Mouse (Mus musculus) layer of hippocampus, postnatal 36 days (tissue): ENCODE measurements around the gene Poc1b. TPM values are rescaled to one million over a fixed set of nuclear protein-coding genes. Genes with fewer than 3 reads are reported as not detected.
"Not testable (repeated sequence)": the region's sequence is repeated elsewhere in the genome, so short reads cannot be mapped to it uniquely, and the experiment has no call there.

Source experiments
- DNase-seq, 2 experiments: peaks; one replicate each; pipeline ENCODE4 v3.0.0; 2022
- total RNA-seq, 2 experiments: library from RNA; stranded (reverse); gene quantifications; 2 replicates each; pipeline ENCODE4 v1.2.3; 2021

Poc1b gene
- total RNA-seq, 2 experiments from 2014 or later = 6.9 to 9.0 TPM

DNA sequence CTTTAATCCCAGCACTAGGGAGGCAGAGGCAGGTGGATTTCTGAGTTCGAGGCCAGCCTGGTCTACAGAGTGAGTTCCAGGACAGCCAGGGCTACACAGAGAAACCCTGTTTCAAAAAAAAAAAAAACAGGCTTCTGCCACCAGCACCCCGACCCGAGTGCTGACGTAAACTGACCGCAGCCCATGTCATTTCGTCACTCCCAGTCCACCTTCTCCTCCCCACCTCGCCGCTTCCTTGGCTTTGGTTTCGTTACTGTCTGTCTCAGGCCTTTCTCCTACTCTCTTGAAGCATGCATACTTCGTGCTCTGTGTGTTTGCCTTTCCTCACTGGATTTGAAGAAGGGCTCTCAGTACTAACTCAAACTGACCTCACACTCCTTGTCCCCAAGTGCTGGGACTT, 50.9 kb downstream of the Poc1b start:
- not testable (repeated sequence) for DNase-seq

DNA sequence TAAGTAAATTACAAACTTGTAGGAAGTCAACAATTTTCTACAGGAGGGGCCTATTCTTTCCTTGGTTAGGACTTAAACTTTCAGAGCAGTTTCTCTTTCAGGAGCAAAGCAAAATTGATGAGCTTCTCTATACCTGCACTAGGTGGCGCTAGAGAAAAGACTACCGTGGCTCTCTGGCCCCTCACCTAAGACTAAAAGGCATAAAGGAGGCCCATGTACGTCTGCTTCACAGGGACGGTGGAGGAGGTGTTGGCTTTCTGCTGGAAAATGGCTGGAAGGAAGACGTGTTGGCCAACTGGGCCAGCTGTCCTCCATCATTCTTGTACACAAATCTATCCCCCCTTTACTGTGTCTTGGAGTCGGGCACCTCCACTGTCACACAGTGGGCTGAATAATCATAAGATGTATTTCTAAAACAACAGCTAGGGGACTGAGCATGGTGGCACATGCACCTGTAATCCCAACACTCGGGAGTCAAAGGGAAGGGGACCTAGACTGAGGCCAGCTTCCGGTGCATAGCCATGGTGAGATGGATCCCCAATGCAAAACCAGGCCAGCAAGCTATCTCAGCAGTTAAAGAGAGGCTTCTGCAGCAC, 55.2 kb downstream of the Poc1b start:
- DNase-seq = no peak

DNA sequence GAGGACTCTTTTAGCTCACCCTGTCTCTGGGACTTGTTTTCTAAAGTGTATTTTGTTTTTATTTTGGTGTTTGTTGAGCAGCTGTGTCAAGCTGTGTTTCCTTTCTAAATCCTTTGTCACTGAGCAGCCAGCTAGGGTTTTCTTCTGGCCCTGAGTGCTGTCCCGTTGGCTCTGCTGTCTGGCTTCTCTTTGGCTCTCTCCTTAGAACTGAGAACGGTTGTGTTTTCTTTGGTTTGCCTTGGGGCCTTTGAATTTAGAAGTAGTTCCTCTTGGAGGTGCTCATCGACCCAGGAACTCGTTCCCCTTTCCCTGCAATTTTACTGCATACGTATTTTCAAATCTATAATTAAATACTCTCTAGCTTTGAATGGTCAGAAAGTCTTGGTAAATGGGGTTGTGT, 56.2 kb downstream of the Poc1b start:
- DNase-seq = no peak

DNA sequence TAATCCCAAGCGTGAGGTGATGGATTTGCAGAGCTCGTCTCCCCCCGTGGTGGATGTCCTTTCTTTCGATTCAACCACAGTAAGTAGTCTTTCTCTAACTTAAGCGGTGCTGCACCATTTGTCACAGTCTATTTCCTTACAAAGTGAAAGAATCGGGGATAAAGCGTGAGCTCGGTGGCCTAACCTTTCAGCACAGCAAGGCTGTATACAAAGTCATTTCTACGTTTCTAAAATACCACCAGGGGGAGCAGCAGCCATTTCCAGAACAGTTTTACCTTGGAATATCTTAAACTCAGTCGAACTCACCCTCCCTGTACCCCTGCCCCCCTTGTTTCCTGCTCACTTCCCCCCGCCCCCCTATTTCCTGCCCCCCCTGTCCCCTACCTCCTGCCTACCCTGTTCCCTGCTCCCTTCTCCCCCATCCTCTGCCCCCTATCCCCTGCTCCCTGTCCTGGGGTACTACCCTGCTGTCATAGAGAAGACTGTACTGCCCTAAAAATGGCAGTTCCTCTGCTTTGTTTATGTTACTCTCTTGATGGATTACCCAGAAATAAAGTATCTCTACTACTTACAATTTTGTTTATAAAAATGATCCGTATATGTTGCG, 58.1 kb downstream of the Poc1b start:
- peak in 1 of 2 experiments; percentile 11 for DNase-seq

DNA sequence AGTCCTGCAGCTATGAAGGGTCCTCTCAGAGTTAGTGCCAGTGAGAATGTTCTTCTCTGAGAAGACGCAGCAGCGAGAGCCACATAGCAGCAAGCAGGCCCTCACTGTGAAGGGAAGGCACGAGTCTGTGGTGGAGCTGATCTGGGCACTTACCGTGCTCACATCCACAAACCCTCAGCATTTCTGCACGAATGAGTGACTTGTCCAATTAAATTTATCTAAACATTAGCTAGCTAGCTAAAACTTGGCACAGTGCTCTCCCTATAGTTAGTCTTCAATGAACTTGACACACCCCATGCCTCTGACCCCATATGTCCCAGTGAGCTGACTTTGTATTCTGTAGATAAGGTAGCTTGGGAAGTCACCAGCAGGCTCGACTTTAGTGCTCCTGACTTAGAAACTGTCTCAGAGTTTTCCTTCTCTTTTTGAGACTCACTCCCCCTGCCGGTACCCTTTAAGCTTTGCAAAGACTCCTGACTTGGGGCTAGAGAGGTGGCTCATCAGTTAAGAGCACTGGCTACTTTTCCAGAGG, 59.0 kb downstream of the Poc1b start:
- DNase-seq = no peak

DNA sequence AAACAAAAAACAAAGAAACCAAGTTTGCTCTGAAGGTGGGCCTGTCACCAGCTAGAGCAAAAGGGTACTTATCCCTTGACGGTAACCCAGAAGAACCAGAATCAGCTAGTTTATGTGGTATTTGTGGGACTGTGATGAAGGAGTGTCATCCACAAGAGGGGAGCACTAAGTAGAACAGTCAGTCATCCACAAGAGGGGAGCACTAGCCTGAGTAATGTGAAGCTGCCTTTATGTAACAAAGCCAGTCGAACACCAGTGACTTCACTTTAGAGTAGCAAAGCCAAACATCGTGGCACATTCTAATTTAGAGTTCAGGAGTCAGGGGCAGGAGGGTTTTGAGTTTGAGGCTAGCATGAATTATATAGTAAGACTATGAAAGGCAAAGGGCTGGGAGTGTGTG, 59.6 kb downstream of the Poc1b start:
- DNase-seq = peak in 1 of 2 experiments; percentile 39

DNA sequence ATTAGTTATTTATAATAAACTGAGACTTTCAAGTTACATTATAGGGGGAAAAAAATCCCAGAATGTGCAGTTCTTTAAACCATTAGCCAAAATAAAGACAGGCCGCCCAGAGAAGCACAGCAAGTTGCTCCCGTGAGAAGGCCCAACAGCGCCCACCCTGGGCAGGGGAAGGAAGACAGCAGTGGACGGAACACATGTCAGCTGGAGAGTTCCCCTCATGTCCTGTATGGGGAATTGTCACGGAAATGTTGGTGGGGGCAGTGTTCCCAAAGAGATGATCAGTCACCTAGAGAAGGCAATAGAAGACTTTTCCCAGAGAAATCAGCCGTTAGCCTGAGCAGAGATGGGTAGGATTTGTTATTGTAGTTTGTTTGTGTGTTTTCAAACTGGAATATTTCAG, 61.6 kb downstream of the Poc1b start:
- no peak for DNase-seq

DNA sequence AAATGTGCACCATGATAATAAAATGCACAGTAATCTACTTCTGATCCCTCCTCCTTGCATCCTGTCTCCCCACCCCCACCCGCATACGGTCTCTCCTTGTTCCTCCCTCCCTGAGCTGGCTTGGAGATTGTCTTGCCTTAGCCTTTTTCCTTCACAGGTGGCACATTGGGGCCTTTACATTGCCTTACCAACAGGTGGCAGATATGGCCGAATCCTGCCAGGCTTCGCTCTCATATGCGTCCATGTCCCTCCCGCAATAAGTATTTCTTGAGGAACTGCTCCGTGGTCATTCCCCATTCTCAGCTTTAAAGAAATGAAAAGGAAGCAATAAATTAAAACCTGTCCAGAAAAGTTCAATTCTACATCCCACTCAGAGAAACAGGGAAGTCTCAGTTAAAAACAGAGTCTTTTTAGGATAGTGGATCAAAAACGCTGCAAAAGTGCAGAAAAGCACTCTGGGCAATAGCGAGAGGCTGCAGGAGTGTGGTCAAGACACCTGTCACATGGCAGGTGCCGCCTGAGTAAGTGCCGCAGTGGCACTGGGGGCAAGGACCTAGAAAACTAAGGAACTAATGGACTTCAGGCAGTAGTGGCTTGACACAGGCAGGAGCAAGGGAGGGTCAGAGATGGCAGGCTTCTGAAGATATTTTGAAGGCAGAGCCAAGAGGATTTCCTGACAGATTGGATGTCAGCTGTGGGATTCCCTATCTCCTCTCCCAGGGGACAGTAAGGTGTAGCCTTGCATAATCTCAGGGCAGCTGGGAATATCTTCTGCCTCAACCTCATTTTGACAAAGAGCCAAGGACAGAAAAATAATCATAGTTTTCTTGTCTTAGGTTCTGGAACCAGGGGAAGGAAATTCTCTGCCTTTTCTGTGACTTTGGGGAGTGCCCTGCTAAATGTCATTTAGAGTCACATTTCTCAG, 62.3 kb downstream of the Poc1b start:
- peak in 1 of 2 experiments; percentile 16 for DNase-seq

DNA sequence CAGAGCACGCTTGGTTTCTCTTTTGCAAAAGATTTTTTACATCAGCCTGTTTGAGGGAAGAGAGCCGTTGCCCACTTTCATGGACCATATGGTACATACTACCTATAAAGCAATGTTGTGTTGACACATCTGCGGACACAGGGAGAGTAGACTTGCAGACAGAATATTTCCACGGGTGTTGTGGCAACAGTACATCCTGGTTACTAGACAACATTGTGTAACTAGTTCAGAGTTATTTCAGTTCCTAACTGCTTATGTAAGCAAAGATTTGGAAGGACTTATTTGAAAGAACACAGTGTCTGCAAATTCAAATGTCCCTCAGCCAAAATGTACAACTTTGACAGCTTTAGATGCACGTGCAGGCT, 62.9 kb downstream of the Poc1b start:
- DNase-seq = peak in 1 of 2 experiments; percentile 33

DNA sequence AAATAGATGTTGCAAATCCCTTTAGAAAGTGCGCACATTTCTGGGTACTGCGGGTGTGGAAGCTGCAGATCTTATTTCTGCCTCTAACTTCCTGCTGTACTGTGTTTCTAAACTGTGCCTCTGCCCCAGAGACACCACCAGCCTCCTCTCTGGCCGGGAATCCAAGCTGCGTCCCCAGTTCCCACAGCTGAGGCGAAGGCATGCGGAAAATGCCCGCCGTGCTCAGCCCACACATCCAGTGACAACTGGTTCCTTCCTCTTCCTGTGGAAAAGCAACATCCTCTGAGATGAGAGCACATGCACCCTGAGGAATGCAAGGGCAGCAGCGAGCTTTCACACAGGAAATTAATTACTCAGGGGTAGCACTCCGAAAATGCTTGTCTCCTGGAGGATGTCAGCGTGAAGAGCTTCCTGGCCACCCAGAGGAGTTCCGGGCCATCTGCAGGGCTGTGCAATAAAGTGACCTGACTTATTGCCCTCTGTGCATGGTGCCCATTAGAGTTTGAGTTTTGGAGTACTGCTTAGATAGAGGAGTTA, 65.2 kb downstream of the Poc1b start:
- DNase-seq = no peak

DNA sequence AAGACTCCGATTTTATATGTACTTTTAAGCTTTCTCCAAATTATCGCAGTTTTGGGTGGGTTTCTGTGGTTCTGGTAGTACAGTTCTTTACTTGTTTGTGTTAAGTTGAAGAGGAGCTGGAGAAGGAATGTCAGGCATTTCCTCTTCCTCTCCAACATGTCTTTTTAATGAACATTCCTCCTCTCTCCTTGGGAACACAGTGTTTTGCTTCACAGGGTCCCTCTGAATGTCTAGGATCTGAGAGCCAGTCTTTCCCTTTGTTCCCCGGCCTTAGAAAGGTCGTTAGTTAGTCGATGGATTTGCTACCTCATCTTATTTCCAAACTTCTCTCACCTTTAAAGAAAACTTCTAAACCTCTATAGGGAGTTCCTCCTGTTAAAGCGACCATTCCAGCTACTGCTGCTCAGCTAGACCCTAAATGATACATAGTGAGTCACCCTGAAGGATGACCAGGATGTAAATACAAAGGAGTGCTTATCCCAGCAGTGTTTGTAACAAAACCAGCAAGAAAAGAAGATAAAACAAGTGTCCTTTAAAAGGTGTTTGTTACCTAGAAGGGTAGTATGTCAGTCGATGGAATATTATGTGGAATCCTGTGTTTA, 66.2 kb downstream of the Poc1b start:
- DNase-seq = no peak

DNA sequence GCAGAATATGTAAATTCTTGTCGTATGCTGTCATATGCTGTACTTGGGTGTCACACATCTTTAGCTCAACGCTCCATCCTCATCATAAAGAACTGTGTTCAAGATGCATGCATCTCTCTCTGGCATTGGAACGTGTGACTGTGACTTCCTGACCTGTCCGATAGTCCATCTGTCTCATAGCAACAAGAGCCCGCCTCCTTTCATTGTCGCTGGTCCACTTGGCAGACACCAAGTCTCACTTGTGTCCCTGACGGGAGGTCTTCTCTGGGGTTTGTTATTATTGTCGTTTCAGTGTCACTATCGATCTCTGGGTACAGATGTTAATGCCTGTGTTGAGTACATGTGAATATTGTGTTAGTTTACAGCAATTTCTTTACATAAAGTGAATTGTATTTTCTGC, 70.1 kb downstream of the Poc1b start:
- DNase-seq = no peak

DNA sequence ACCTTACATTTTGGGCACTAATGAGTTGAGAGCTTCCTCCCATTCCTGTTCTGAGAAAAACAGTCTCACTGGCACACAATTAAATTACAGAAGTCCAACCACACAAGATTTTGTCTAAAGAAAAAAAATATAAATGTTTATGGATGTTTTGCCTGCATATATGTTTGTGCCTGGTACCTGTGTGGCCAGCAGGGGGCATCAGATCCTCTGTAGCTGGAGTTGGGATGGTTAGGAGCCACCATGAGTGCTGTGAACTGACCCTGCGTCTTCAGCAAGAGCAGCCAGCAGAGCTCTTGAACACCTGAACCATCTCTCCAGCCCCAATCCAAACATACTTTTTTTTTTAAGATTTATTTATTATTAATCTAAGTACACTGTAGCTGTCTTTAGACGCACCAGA, 71.3 kb downstream of the Poc1b start:
- no peak for DNase-seq

DNA sequence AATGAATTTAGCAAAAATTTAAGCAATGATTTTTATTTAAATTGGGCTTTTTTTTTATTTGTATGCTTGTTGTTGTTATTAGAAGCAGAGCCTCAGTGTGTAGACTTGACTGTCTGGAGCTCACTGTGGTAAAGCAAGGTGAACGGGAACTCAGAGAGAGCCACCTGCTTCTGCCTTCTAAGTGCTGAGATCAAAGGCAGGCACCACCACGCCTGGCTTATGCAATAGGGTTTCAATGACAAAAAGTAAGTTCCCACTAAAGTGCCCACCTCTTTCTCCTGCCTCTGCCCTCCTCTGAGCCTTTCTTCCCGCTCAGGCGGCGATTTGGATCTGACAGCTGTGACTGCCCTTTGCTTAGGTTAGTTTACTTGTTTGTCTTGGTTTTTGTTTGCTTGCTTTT, 72.3 kb downstream of the Poc1b start:
- DNase-seq = no peak

DNA sequence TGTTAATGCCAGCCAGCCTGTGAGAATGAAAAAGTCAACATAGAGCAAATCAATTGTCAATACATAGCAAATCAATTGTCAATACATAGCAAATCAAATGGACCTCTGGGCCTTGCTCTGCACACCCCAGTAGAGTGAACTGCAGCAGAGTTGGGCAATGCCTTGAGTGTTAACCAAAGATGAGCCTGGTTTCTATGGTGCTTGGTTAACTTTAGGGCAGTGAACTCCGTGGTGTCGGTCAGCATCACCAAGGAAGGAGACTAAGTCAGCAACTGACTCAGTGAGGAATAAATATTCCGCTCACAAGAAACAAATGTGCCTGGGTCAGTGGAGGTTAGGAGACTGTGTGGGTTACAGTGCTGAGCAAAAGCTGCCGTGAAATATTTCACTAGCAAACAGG, 72.7 kb downstream of the Poc1b start:
- DNase-seq = no peak

DNA sequence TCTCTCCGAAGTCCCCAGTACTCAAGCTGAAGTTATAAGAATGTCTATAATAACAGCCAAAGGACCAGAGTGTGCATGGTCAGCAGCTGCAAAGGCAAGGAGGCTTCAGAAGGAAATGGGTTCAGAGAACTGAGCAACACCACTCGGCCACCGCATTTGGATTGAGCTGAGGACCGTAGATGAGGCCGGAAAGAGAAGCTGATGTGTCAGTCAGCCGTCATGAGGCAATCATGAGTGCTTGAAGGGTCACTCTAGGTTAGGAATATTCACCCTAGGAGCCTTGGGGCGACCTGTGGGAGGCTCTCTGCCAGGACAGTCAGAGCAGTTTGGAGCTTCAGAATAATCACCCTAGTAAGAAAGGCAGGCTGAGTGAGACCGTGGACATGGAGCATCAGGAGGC, 74.7 kb downstream of the Poc1b start:
- no peak for DNase-seq

DNA sequence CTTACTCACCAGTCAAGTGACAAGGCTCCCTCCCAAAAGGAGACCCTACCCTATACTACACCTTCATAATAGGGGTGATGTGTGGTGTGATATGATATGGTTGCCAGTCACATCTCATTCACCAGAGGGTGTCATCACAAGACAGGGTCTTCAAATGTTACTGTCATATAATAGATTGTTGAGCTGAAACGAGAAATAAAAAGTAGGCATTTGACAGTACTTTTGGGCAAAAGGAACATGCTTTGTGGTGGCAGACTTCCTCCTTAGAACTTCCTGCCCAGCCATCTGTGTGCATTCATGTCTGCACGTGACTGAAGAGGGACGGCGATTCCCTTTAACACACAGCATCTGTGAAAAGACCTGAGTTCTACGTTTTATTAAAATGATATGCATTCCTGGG, 75.3 kb downstream of the Poc1b start:
- no peak for DNase-seq

DNA sequence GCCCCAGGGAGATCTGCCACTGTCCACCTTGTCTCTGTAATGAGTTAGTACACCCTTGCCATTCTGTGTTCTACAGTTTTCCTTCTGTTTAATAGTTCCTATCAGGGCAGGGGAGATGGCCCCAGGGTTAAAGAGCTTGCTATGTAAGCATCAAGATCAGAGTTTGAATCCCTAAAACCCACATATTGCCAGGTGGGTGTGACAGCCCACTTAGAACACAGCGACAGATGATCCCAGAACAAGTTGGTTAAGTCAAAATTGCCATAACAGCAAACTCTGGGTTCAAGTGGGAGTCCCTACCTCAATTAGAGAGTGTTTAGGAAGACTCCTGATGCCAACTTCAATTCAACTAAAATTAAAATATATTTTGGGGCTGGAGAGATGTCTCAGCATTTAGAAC, 81.3 kb downstream of the Poc1b start:
- DNase-seq = no peak

DNA sequence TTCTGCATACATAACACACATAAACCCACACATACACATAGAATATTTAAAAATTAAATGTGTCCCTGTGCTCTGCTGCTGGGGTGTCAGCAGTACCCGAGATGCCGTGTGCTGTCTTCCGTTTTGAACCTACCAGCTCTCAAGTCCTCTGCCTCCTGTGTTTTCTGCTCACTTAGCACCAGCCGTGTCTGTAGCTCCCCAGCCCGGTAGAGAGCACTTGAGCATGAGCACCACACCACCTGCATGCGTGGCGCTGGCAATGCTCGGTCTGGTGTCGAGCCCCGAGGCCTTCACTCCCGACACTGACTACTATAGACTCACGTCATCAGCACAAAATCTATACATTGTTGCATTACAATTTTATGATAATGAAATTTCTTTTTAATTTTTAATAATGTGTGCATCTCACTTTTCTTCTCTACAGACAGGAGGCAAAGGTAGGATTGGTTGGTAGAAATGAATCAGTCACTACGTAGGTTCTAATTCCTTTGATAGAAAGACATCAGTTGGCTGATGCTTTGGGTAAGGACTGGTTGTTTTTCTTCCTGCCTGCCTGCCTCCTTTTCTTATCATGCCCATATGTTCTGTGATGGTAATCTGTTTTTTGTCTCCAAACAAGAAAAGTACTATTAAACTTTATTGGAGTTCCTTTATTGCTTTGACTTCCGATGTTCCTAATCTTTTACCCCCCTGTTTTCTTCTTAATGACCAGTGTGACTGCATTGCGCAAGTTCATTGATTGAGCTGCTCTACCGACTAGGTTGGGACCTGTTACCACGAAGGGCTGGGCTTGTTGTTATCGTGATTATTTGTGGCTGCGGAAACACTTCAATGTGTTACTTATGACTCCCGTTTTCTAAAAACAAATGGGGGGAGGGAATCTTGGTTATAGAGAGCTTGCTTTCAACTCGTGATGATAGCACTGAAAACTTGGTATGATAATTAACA, 82.1 kb downstream of the Poc1b start:
- no peak for DNase-seq

DNA sequence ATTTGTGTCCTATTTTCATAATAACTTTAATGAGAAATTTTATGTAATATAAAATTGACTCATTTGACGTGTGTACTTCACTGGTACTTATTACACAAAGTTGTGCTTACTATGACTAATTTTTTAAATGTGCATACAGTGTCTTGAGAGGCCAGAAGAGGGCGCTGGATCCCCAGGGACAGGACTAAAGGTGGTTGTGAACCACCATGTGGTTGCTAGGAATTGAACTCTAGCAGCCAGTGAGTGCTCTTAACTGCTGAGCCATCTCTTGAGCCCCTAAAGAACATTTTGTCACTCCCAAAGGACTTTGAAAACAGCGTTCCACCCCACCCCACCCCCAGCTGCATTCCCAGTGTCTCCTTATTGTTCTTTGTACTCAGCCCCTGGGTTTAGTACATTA, 84.0 kb downstream of the Poc1b start:
- DNase-seq = no peak

DNA sequence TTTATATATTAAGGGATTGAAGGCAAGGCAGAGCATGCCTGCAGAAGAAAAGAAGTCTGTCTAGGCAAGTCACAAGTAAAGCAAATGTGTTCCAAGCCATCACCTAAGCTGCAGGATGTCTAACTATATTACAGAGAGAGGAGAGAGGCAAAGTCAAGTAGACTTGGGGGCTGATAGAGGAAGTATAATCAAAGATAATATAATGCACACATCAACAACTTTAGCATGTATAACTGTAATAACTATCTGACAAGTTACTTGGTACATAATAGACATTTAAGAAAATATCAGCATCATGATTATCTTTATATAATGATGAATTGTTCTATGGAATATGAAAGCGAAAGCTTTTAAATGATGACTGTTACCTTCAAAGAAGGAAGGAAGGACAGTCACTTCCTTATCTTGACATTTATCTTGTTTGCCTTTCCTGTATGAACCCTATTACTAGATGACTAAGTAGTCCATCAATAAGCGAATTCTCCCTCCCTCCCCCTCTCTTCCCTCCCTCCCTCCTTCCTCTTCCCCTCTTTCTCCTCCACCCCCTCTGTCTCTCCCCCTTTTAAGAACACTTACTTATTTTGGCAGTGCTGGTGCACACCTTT, 87.7 kb downstream of the Poc1b start:
- no peak for DNase-seq
